Mouse (Mus musculus) T-cell, adult 66 days (primary cell): ENCODE measurements around the gene Cetn3. TPM values are rescaled to one million over a fixed set of nuclear protein-coding genes. Genes with fewer than 3 reads are reported as not detected.

ENCODE experiments used
- total RNA-seq, 2 experiments: library from RNA; stranded (reverse); gene quantifications; 3 replicates in 1 of 2; 4 replicates in 1 of 2; pipeline ENCODE4 v1.2.4; 2023

Gene Cetn3
- total RNA-seq: 10 to 100 TPM; 79.0 to 87.9 TPM

GRCm38 (mm10) chr13:81782971-81783404, at the start of gene Cetn3:
Cetn3 (plus strand) TSS chr13:81783077.

Other genes starting within 250 kb of the Cetn3 start
- gene Adgrv1, start 149.9 kb upstream of the Cetn3 start, total RNA-seq: not detected
- 10 to 100 TPM; 28.7 to 32.9 TPM for gene Lysmd3, start 125.4 kb upstream of the Cetn3 start, total RNA-seq
- gene Polr3g, start 72.1 kb upstream of the Cetn3 start, total RNA-seq: 10 to 100 TPM; 14.5 to 16.0 TPM
- gene Mblac2, start 71.7 kb upstream of the Cetn3 start, total RNA-seq: 1 to 10 TPM; 7.5 to 7.9 TPM